Comparison of ENCODE assay signal across 18 mouse cellular contexts in genomic region chr11:6599831-6600230, GRCm38 (mm10). TPM values are rescaled to one million over a fixed set of nuclear protein-coding genes. Genes with fewer than 3 reads are reported as not detected.
DNase-seq lines count a peak whose midpoint lies in the region; ATAC-seq and TF ChIP-seq lines count a peak whose summit lies in the region.
"Had no signal": no experiment of that assay in that cellular context is flagged by ENCODE, and none has a peak within 500 bp of the region (broad histone marks: within the 10 kb centered on the region; RNA-seq: fewer than 3 reads in every experiment).

No protein-coding gene starts in this region.

- 85% methylated on average over 6 of the region's 6 CpGs for WGBS in embryonic facial prominence, embryonic 10.5 days
- WGBS in hindbrain, embryonic 12.5 days, result 79% methylated on average over 6 of the region's 6 CpGs
- WGBS in midbrain, embryonic 13.5 days, result 87% methylated on average over 6 of the region's 6 CpGs

- peaks cover 68% of the 10 kb centered on the region for H3K4me1 ChIP-seq in embryonic facial prominence, embryonic 10.5 days
- peaks cover 73% of the 10 kb centered on the region for H3K4me1 ChIP-seq in hindbrain, embryonic 12.5 days
- peaks cover 76% of the 10 kb centered on the region for H3K4me1 ChIP-seq in midbrain, embryonic 13.5 days (replicated peaks)

- TF ChIP-seq CTCF in layer of hippocampus, adult 2 months (conservative IDR thresholded peaks at IDR 0.05), result no peak

- H3K4me2 ChIP-seq in hindbrain, embryonic 12.5 days (replicated peaks), result peak overlapping the region; percentile 46
- H3K4me2 ChIP-seq in midbrain, embryonic 13.5 days (replicated peaks), result peak overlapping the region; percentile 59
- H3K4me2 ChIP-seq: limb, embryonic 13.5 days had no signal

- no peak overlapping the region for H3K4me3 ChIP-seq in layer of hippocampus, adult 2 months
- H3K4me3 ChIP-seq in embryonic facial prominence, embryonic 10.5 days, result no peak overlapping the region
- peak overlapping the region; percentile 25; the same call in 1 of the 2 replicates for H3K4me3 ChIP-seq in hindbrain, embryonic 12.5 days
- H3K4me3 ChIP-seq in midbrain, embryonic 13.5 days (replicated peaks), result peak overlapping the region; percentile 34; the same call in 1 of the 2 replicates
- H3K4me3 ChIP-seq: limb, embryonic 13.5 days had no signal

- DNase-seq in layer of hippocampus, adult 2 months (ENCODE audit: low spot score in 2 of 2), result no peak
- DNase-seq in layer of hippocampus, adult 11-12 months (ENCODE audit: low spot score), result no peak
- DNase-seq in embryonic facial prominence, embryonic 10.5 days (ENCODE audit: low spot score), result no peak
- DNase-seq in thymus, adult 18-20 months, result no peak
- no peak for DNase-seq in lung, adult 18-20 months
- DNase-seq: cerebellum, adult 11 months; gastrocnemius, postnatal 14 days; kidney, postnatal 14 days; right cerebral cortex, postnatal 14 days; thymus, adult 2 months had no signal

- peak overlapping the region; percentile 58; the same call in 1 of the 2 replicates for H3K27ac ChIP-seq in layer of hippocampus, adult 2 months
- 0 out of 2 replicates have a peak overlapping the region, but pooled peaks have one; percentile 19 for H3K27ac ChIP-seq in embryonic facial prominence, embryonic 10.5 days (replicated peaks)
- peak overlapping the region; percentile 87 for H3K27ac ChIP-seq in hindbrain, embryonic 12.5 days
- peak overlapping the region; percentile 88 for H3K27ac ChIP-seq in midbrain, embryonic 13.5 days
- H3K27ac ChIP-seq: limb, embryonic 13.5 days had no signal

- H3K27me3 ChIP-seq in embryonic facial prominence, embryonic 10.5 days (replicated peaks; ENCODE audit: low read depth, poor library complexity, severe bottlenecking), result peaks cover 30% of the 10 kb centered on the region
- peaks cover 3% of the 10 kb centered on the region; the same call in 1 of the 2 replicates for H3K27me3 ChIP-seq in hindbrain, embryonic 12.5 days
- no peaks in the 10 kb centered on the region for H3K27me3 ChIP-seq in midbrain, embryonic 13.5 days
- H3K27me3 ChIP-seq: CH12.LX had no signal

- ATAC-seq in hindbrain, embryonic 12.5 days (ENCODE audit: low FRiP score), result no peak
- ATAC-seq in midbrain, embryonic 13.5 days, result 0 out of 2 replicates have a peak, but pooled peaks have one; percentile 1
- no peak for ATAC-seq in megakaryocyte, adult 5-6 weeks (ENCODE audit: poor library complexity, severe bottlenecking)

- H3K36me3 ChIP-seq in embryonic facial prominence, embryonic 10.5 days (replicated peaks), result peaks cover 48% of the 10 kb centered on the region
- H3K36me3 ChIP-seq in hindbrain, embryonic 12.5 days, result peaks cover 63% of the 10 kb centered on the region
- H3K36me3 ChIP-seq in midbrain, embryonic 13.5 days, result peaks cover 67% of the 10 kb centered on the region

- H3K9me3 ChIP-seq in embryonic facial prominence, embryonic 10.5 days, result no peaks in the 10 kb centered on the region
- H3K9me3 ChIP-seq in hindbrain, embryonic 12.5 days (replicated peaks), result no peaks in the 10 kb centered on the region
- H3K9me3 ChIP-seq in midbrain, embryonic 13.5 days, result no peaks in the 10 kb centered on the region
- H3K9me3 ChIP-seq: limb, embryonic 13.5 days had no signal

- H3K9ac ChIP-seq in hindbrain, embryonic 12.5 days, result peak overlapping the region; percentile 60
- peak overlapping the region; percentile 63 for H3K9ac ChIP-seq in midbrain, embryonic 13.5 days (replicated peaks)
- H3K9ac ChIP-seq: limb, embryonic 13.5 days had no signal

RNA-seq across cellular contexts. Expression of gene Nacad, which starts 6.0 kb away (rescaled TPM):
- 10 to 100 TPM; 36.9 to 37.1 TPM for total RNA-seq in layer of hippocampus, adult 2 months (2021)
- 9.8 and 10.5 TPM in 2 replicates for polyA plus RNA-seq in embryonic facial prominence, embryonic 10.5 days (2016; fragmentation: Nextera tagmentation; extraction: Ambion mirVana)
- polyA plus RNA-seq in hindbrain, embryonic 12.5 days (2016; fragmentation: Nextera tagmentation; extraction: Ambion mirVana), result 85.6 and 86.3 TPM in 2 replicates
- 96.9 and 101 TPM in 2 replicates for polyA plus RNA-seq in midbrain, embryonic 13.5 days (2015; fragmentation: Nextera tagmentation; extraction: Ambion mirVana)
- 0.23 TPM in 1 of 2 replicates, not detected in the other for total RNA-seq in megakaryocyte, adult 5-6 weeks (2015)
- total RNA-seq in megakaryocyte, adult 5-6 weeks (2017), result not detected in 2 replicates
- total RNA-seq: megakaryocyte progenitor cell, adult 5-6 weeks had no signal

RNA-seq across cellular contexts. Expression of gene Tbrg4, which starts 26.0 kb away (rescaled TPM):
- 10 to 100 TPM; 42.9 to 52.9 TPM for total RNA-seq in layer of hippocampus, adult 2 months (2021)
- polyA plus RNA-seq in embryonic facial prominence, embryonic 10.5 days (2016; fragmentation: Nextera tagmentation; extraction: Ambion mirVana), result 66.9 and 74.2 TPM in 2 replicates
- 36.5 and 37.3 TPM in 2 replicates for polyA plus RNA-seq in hindbrain, embryonic 12.5 days (2016; fragmentation: Nextera tagmentation; extraction: Ambion mirVana)
- polyA plus RNA-seq in midbrain, embryonic 13.5 days (2015; fragmentation: Nextera tagmentation; extraction: Ambion mirVana), result 34.6 and 35.5 TPM in 2 replicates
- total RNA-seq in megakaryocyte, adult 5-6 weeks (2015), result 15.3 and 17.3 TPM in 2 replicates
- total RNA-seq in megakaryocyte, adult 5-6 weeks (2017), result 9.4 and 10.6 TPM in 2 replicates

RNA-seq across cellular contexts. Expression of gene Wap, which starts 38.6 kb away (rescaled TPM):
- not detected for total RNA-seq in layer of hippocampus, adult 2 months (2021)
- polyA plus RNA-seq in embryonic facial prominence, embryonic 10.5 days (2016; fragmentation: Nextera tagmentation; extraction: Ambion mirVana), result not detected in 2 replicates
- polyA plus RNA-seq in hindbrain, embryonic 12.5 days (2016; fragmentation: Nextera tagmentation; extraction: Ambion mirVana), result not detected in 2 replicates
- polyA plus RNA-seq in midbrain, embryonic 13.5 days (2015; fragmentation: Nextera tagmentation; extraction: Ambion mirVana), result not detected in 2 replicates
- total RNA-seq in megakaryocyte, adult 5-6 weeks (2015), result not detected in 2 replicates
- total RNA-seq in megakaryocyte, adult 5-6 weeks (2017), result not detected in 2 replicates
- total RNA-seq: CH12.LX; gastrocnemius, postnatal 14 days; hematopoietic stem cell, adult 5-6 weeks; megakaryocyte progenitor cell, adult 5-6 weeks had no signal
- polyA plus RNA-seq: embryonic facial prominence, embryonic 14.5 days; limb, embryonic 13.5 days had no signal

RNA-seq across cellular contexts. Expression of gene Ccm2, which starts 53.1 kb away (rescaled TPM):
- 10 to 100 TPM; 50.2 to 55.8 TPM for total RNA-seq in layer of hippocampus, adult 2 months (2021)
- 109 and 114 TPM in 2 replicates for polyA plus RNA-seq in embryonic facial prominence, embryonic 10.5 days (2016; fragmentation: Nextera tagmentation; extraction: Ambion mirVana)
- 89.5 and 95.8 TPM in 2 replicates for polyA plus RNA-seq in hindbrain, embryonic 12.5 days (2016; fragmentation: Nextera tagmentation; extraction: Ambion mirVana)
- polyA plus RNA-seq in midbrain, embryonic 13.5 days (2015; fragmentation: Nextera tagmentation; extraction: Ambion mirVana), result 82.4 and 87.8 TPM in 2 replicates
- 32.2 and 32.4 TPM in 2 replicates for total RNA-seq in megakaryocyte, adult 5-6 weeks (2015)
- total RNA-seq in megakaryocyte, adult 5-6 weeks (2017), result 63.5 and 63.9 TPM in 2 replicates

RNA-seq across cellular contexts. Expression of gene Ramp3, which starts 58.5 kb away (rescaled TPM):
- total RNA-seq in layer of hippocampus, adult 2 months (2021), result 1 to 10 TPM; 6.1 to 7.6 TPM
- polyA plus RNA-seq in embryonic facial prominence, embryonic 10.5 days (2016; fragmentation: Nextera tagmentation; extraction: Ambion mirVana), result 5.0 and 5.1 TPM in 2 replicates
- polyA plus RNA-seq in hindbrain, embryonic 12.5 days (2016; fragmentation: Nextera tagmentation; extraction: Ambion mirVana), result 5.7 and 9.6 TPM in 2 replicates
- polyA plus RNA-seq in midbrain, embryonic 13.5 days (2015; fragmentation: Nextera tagmentation; extraction: Ambion mirVana), result 6.4 and 6.8 TPM in 2 replicates
- 0.30 TPM in 1 of 2 replicates, not detected in the other for total RNA-seq in megakaryocyte, adult 5-6 weeks (2015)
- total RNA-seq in megakaryocyte, adult 5-6 weeks (2017), result 0.11 TPM in 1 of 2 replicates, not detected in the other
- total RNA-seq: hematopoietic stem cell, adult 5-6 weeks; megakaryocyte progenitor cell, adult 5-6 weeks had no signal

Comparison
In these comparisons a context has a peak if more than half of its experiments do, and no peak if none do; other contexts are left out.
1. H3K27ac ChIP-seq: peak in every context shown above with its lines; median percentile 88 in midbrain, embryonic 13.5 days; 87 in hindbrain, embryonic 12.5 days; 58 in layer of hippocampus, adult 2 months; 19 in embryonic facial prominence, embryonic 10.5 days.
2. H3K4me3 ChIP-seq: peak in hindbrain, embryonic 12.5 days (single experiment) and midbrain, embryonic 13.5 days (single experiment); none in layer of hippocampus, adult 2 months (single experiment) and embryonic facial prominence, embryonic 10.5 days (single experiment).